Mouse (Mus musculus) lung, adult 2 months (tissue): ENCODE measurements around the gene Osgin1.

Source experiments
- CTCF ChIP-seq: fragments of 200-500 bp; IDR thresholded peaks from 2 replicates; pipeline ENCODE4 v1.5.1; 2011; ENCODE audit warnings: mild to moderate bottlenecking, low read length, control low read depth; ENCODE audit not compliant: insufficient read depth
- POLR2A ChIP-seq: fragments of 200-500 bp; IDR thresholded peaks from 2 replicates; pipeline ENCODE4 v1.6.1; 2011; ENCODE audit warnings: low read depth, mild to moderate bottlenecking, control low read depth, low read length, borderline replicate concordance; ENCODE audit errors: extremely low read depth

DNA sequence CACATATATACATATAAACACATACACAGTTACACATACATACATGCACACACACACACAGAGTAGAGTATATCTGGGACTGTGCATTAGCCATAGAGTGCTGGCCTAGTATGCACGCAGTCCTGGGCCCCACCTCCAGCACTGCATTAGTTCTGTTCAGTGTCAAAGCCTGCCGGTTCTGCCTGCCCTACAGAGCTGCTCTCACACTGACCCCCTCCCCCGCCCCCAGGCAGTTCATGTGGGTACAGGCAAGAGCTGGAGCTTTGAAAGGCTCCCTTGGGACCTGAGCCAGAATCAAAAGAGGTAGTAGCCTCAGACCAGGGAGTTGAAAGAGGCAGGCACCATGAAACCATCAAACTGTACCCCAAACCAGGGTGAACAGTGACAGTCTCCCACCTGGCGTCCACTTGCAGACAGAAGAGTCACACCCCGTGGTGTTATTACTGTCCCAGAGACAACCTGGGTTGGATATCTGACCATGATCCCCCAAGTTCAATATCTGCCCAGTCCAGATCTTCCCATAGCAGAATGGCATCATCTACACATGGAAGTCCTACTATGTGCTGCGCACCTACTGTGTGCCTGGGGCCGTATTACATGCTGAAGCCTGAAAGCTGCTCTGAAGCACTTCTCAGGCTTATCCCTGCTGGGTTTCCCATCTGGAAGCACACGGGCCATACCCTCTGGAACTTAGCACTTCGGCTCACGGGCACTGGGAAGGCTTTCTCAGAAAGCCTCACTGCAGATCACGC, 50.4 kb downstream of the Osgin1 start:
- TF ChIP-seq POLR2A (no peak), CTCF (no peak)
